Mouse (Mus musculus) heart, postnatal 0 days (tissue): ENCODE data around the gene BC048562.

Experiments
- CTCF ChIP-seq: IDR thresholded peaks from 2 replicates; pipeline ENCODE4 v1.5.1; 2016; ENCODE audit warnings: antibody characterized with exemption, control low read depth, low read depth
- EP300 ChIP-seq: IDR thresholded peaks from 2 replicates; pipeline ENCODE4 v1.6.1; 2016; ENCODE audit warnings: antibody characterized with exemption, low read depth

GRCm38 (mm10) chr9:108440485-108440884 is 4.2 kb downstream of the BC048562 start:
- TF ChIP-seq EP300 (no peak), CTCF (no peak)
